8 mouse cellular contexts compared by ENCODE assay signal in genomic region chr17:87236725-87237650, GRCm38 (mm10). TPM values are rescaled to one million over a fixed set of nuclear protein-coding genes. Genes with fewer than 3 reads are reported as not detected.
DNase-seq lines count a peak whose midpoint lies in the region; ATAC-seq lines count a peak whose summit lies in the region.

No protein-coding gene starts in this region.

- H3K36me3 ChIP-seq in forebrain, embryonic 13.5 days (ENCODE audit: poor library complexity, severe bottlenecking), result no peaks in the 10 kb centered on the region
- H3K36me3 ChIP-seq in midbrain, embryonic 11.5 days (ENCODE audit: control insufficient read depth, insufficient read depth, low read length), result no peaks in the 10 kb centered on the region

- no peaks in the 10 kb centered on the region for H3K27me3 ChIP-seq in forebrain, embryonic 13.5 days
- H3K27me3 ChIP-seq in midbrain, embryonic 11.5 days (ENCODE audit: control insufficient read depth, insufficient read depth, low read length), result no peaks in the 10 kb centered on the region

- intact Hi-C loops in left cerebral cortex, postnatal 10 days (cut with DNase I), result no loop called here
- intact Hi-C loops in gastrocnemius, postnatal 14 days (cut with DNase I; ENCODE audit: low total_unique reads), result no loop called here

- no peak overlapping the region for H3K4me2 ChIP-seq in forebrain, embryonic 13.5 days
- no peak overlapping the region for H3K4me2 ChIP-seq in midbrain, embryonic 11.5 days

- 52% methylated on average over 18 of the region's 18 CpGs for WGBS in forebrain, embryonic 13.5 days
- WGBS in midbrain, embryonic 11.5 days, result 57% methylated on average over 18 of the region's 18 CpGs

- DNase-seq in left cerebral cortex, adult 11 months (ENCODE audit: low spot score), result peak; percentile 18
- DNase-seq in left cerebral cortex, postnatal 10 days (ENCODE audit: extremely low spot score in 1 of 2, low spot score in 2 of 2), result no peak
- DNase-seq in kidney, postnatal 10 days, result peak; percentile 47
- peak; percentile 87 for DNase-seq in midbrain, embryonic 11.5 days (ENCODE audit: low spot score, missing footprints)
- DNase-seq in urinary bladder, postnatal 14 days (ENCODE audit: low spot score), result no peak
- no peak for DNase-seq in gastrocnemius, postnatal 14 days

- no peak overlapping the region for H3K9ac ChIP-seq in forebrain, embryonic 13.5 days
- no peak overlapping the region for H3K9ac ChIP-seq in midbrain, embryonic 11.5 days (ENCODE audit: low read length)

- H3K4me3 ChIP-seq in forebrain, embryonic 13.5 days, result no peak overlapping the region
- no peak overlapping the region for H3K4me3 ChIP-seq in midbrain, embryonic 11.5 days (ENCODE audit: low read depth, low read length)

- peak overlapping the region; percentile 19; the same call in 1 of the 2 replicates for H3K27ac ChIP-seq in forebrain, embryonic 13.5 days
- no peak overlapping the region for H3K27ac ChIP-seq in midbrain, embryonic 11.5 days (ENCODE audit: low read depth, low read length)

- peak; percentile 50; the same call in 1 of the 2 replicates for ATAC-seq in forebrain, embryonic 13.5 days
- peak; percentile 52 for ATAC-seq in midbrain, embryonic 11.5 days (ENCODE audit: low FRiP score)
- ATAC-seq in megakaryocyte progenitor cell, adult 5-6 weeks (replicated peaks; ENCODE audit: poor library complexity), result no peak

- H3K9me3 ChIP-seq in forebrain, embryonic 13.5 days (replicated peaks), result no peaks in the 10 kb centered on the region
- H3K9me3 ChIP-seq in midbrain, embryonic 11.5 days (ENCODE audit: control insufficient read depth, low read length), result no peaks in the 10 kb centered on the region

- peaks cover 6% of the 10 kb centered on the region; the same call in 1 of the 2 replicates for H3K4me1 ChIP-seq in forebrain, embryonic 13.5 days
- no peaks in the 10 kb centered on the region for H3K4me1 ChIP-seq in midbrain, embryonic 11.5 days (ENCODE audit: control insufficient read depth, insufficient read depth, low read length)

RNA-seq across cellular contexts. Expression of gene Mcfd2, which starts 28.7 kb away (rescaled TPM):
- total RNA-seq in left cerebral cortex, postnatal 10 days (2021), result 10 to 100 TPM; 31.6 to 33.5 TPM
- 53.1 and 53.5 TPM in 2 replicates for polyA plus RNA-seq in forebrain, embryonic 13.5 days (2015; fragmentation: Nextera tagmentation; extraction: Ambion mirVana)
- 72.9 and 75.0 TPM in 2 replicates for polyA plus RNA-seq in midbrain, embryonic 11.5 days (2014; fragmentation: Nextera tagmentation; extraction: Ambion mirVana)
- total RNA-seq in gastrocnemius, postnatal 14 days (2021), result 10 to 100 TPM; 19.0 to 20.9 TPM
- total RNA-seq in megakaryocyte progenitor cell, adult 5-6 weeks (2015), result 41.7 and 41.8 TPM in 2 replicates
- 111 and 130 TPM in 2 replicates for total RNA-seq in megakaryocyte progenitor cell, adult 5-6 weeks (2017)

RNA-seq across cellular contexts. Expression of gene Ttc7, which starts 45.7 kb away (rescaled TPM):
- total RNA-seq in left cerebral cortex, postnatal 10 days (2021), result 10 to 100 TPM in 1 of 2 experiments, 1 to 10 TPM in 1; 6.7 to 10.8 TPM
- polyA plus RNA-seq in forebrain, embryonic 13.5 days (2015; fragmentation: Nextera tagmentation; extraction: Ambion mirVana), result 3.5 and 5.1 TPM in 2 replicates
- 3.0 and 3.1 TPM in 2 replicates for polyA plus RNA-seq in midbrain, embryonic 11.5 days (2014; fragmentation: Nextera tagmentation; extraction: Ambion mirVana)
- 10 to 100 TPM; 13.2 to 14.5 TPM for total RNA-seq in gastrocnemius, postnatal 14 days (2021)
- total RNA-seq in megakaryocyte progenitor cell, adult 5-6 weeks (2015), result 47.8 and 54.7 TPM in 2 replicates
- 53.2 and 58.5 TPM in 2 replicates for total RNA-seq in megakaryocyte progenitor cell, adult 5-6 weeks (2017)

Comparison
In these comparisons a context has a peak if more than half of its experiments do, and no peak if none do; other contexts are left out.
1. DNase-seq: peak in left cerebral cortex, adult 11 months (single experiment), kidney, postnatal 10 days (single experiment) and midbrain, embryonic 11.5 days (single experiment); none in left cerebral cortex, postnatal 10 days (0 of 2), urinary bladder, postnatal 14 days (single experiment) and gastrocnemius, postnatal 14 days (single experiment).